Mouse (Mus musculus): ENCODE data around the gene Bri3.

DNA sequence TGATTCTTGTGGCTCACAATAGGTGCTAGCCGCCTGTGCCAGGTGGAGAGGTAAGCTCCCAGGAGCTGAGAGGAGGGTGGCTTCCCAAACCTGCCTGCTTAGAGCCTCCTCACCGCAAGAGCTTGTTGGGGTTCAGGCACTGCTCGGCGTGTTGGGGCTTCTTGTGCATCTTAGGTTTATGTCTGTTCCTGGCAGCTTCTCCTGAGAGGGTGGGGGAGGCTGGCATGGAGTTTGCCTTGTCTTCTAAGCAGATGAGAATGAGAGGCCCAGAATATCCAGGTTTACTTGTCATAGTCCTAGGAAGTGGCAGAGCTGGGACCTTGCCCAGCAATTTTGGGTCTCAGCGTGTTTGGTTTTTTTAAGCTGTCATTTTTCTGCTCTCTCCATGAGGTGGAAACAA, 17.6 kb downstream of the Bri3 start:
- TF ChIP-seq CTCF (IDR thresholded peaks at IDR 0.05; ENCODE audit: borderline replicate concordance, insufficient read depth, low read length) (no peak), POLR2A (IDR thresholded peaks at IDR 0.05; ENCODE audit: low read depth, low read length) (no peak)
